Mouse (Mus musculus): ENCODE measurements around the gene Soat2.

GRCm38 (mm10) chr15:102186239-102186638, 35.9 kb downstream of the Soat2 start:
- no peak for TF ChIP-seq CTCF (IDR thresholded peaks at IDR 0.05)
- no peak for TF ChIP-seq EP300 (IDR thresholded peaks at IDR 0.05)
